Mouse (Mus musculus): ENCODE data around the gene Kng1. TPM values are rescaled to one million over a fixed set of nuclear protein-coding genes. Genes with fewer than 3 reads are reported as not detected.

Gene Kng1
- polyA plus RNA-seq, 1 experiment, result not detected

DNA sequence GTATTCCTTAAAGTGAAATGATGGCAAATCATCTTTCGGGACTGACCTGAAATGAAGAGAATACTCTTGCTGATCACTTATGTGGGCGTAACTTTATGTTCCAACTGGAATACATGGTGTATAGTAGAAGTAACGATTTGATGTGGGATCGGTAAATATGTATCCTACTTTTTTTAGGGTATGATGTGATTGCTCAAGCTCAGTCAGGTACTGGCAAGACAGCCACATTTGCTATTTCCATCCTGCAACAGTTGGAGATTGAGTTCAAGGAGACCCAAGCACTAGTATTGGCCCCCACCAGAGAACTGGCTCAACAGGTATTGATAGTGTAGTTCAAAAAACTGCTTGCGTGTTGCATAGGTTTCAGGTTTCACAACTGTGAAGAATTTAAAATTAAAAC lies 51.3 kb downstream of the Kng1 start:
- peaks cover 51% of the 10 kb centered on the region for H3K36me3 ChIP-seq (ENCODE audit: control insufficient read depth, insufficient read depth)
- peak overlapping the region; percentile 97 for H3K4me2 ChIP-seq (ENCODE audit: low read depth)
- peak; percentile 50 for TF ChIP-seq POLR2AphosphoS2 (IDR thresholded peaks at IDR 0.05; ENCODE audit: insufficient read length, low read depth)
- no peak for TF ChIP-seq CEBPB (IDR thresholded peaks at IDR 0.05; ENCODE audit: insufficient read depth, poor library complexity, severe bottlenecking)

DNA sequence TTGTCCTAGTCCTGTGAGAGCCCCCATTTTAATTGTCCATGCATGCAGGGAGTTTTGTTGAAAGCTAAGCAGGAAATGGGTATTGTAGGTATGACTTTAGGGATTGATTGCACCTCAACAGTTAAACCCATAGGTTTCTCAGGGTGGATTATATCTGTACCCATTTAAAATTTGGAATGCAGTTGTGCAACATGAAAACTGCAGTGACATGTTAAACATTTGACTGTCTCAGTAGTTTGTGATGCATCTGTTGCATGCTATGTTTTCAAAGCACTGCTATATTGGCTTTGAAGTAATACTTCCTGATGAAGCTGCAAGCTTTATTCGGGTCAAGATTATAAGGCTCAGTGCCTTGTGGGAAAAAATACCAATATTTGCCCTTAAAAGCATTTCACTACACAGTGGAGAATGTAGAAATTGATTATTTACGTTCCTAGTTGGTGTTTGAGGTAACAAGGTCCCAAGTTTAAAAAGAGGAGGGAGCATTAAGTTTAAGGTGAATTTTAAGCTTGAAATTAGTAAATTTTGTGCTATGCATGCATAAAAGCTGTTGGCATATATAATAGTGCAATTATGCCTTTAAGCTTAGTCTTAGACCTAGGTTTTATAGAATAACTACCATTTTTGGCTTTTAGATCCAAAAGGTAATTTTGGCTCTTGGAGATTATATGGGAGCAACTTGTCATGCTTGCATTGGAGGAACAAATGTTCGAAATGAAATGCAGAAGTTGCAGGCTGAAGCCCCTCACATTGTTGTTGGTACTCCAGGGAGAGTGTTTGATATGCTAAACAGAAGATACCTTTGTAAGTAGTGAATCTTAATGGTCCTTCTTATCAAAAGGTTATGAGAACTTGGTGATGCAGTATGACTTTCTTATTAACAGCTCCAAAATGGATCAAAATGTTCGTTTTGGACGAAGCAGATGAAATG lies 52.0 kb downstream of the Kng1 start:
- H3K4me2 ChIP-seq (ENCODE audit: low read depth), result peak overlapping the region; percentile 97
- H3K27me3 ChIP-seq (ENCODE audit: control insufficient read depth, insufficient read depth, insufficient read length), result no peaks in the 10 kb centered on the region
- no peak for TF ChIP-seq E2F4 (IDR thresholded peaks at IDR 0.05; ENCODE audit: insufficient read depth)
- no peak for TF ChIP-seq MYOG (IDR thresholded peaks at IDR 0.05; ENCODE audit: control insufficient read depth in 1 of 3, insufficient read depth in 1 of 3, insufficient read length in 2 of 3, low read depth in 2 of 3)
- no peak for TF ChIP-seq REST (IDR thresholded peaks at IDR 0.05; ENCODE audit: insufficient read depth, insufficient read length)
- TF ChIP-seq SRF (IDR thresholded peaks at IDR 0.05; ENCODE audit: control insufficient read depth, insufficient read length, low read depth), result no peak
- 0 out of 2 replicates have a peak, but pooled peaks have one; percentile 22 for TF ChIP-seq CEBPB (IDR thresholded peaks at IDR 0.05; ENCODE audit: insufficient read depth, poor library complexity, severe bottlenecking)
- TF ChIP-seq USF1 (IDR thresholded peaks at IDR 0.05; ENCODE audit: low read depth), result no peak
- H3ac ChIP-seq (ENCODE audit: control insufficient read depth, insufficient read length), result no peak overlapping the region
- H3K4me3 ChIP-seq, result peak overlapping the region; percentile 99
- H3K79me2 ChIP-seq (ENCODE audit: control insufficient read depth, insufficient read depth), result peaks cover 46% of the 10 kb centered on the region
- H3K36me3 ChIP-seq (ENCODE audit: control insufficient read depth, insufficient read depth), result peaks cover 53% of the 10 kb centered on the region

More for the DNA sequence above, 51.3 kb downstream of the Kng1 start:
- H3K27me3 ChIP-seq (ENCODE audit: control insufficient read depth, insufficient read depth, insufficient read length), result no peaks in the 10 kb centered on the region
- peak overlapping the region; percentile 80 for H3ac ChIP-seq (ENCODE audit: control insufficient read depth, insufficient read length)
- peaks cover 46% of the 10 kb centered on the region for H3K79me2 ChIP-seq (ENCODE audit: control insufficient read depth, insufficient read depth)
- H3K4me3 ChIP-seq, result peak overlapping the region; percentile 99

DNA sequence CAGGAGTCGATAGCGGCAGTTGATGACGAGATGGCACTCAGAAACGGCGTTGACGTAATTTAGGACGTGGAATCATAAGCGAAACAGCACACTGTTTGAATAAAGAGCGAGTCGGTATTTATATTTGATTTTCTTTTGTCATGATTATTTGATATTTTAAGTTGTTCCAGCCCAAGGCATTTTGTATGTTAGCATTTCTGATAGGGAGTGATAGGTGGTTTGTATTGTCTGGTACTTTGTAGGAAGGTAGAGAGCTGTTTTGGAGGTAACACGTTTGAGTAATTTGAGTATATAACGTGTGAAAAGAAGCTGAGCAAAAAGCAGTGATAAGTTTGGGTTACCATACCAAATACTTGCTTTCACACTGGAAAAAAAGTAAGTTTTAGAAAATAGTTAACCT lies 54.7 kb downstream of the Kng1 start:
- Histone ChIP-seq H3K4me3 (no peak overlapping the region), H3K79me2 (ENCODE audit: control insufficient read depth, insufficient read depth) (peaks cover 46% of the 10 kb centered on the region), H3K36me3 (ENCODE audit: control insufficient read depth, insufficient read depth) (peaks cover 63% of the 10 kb centered on the region), H3K4me2 (ENCODE audit: low read depth) (no peak overlapping the region), H3ac (ENCODE audit: control insufficient read depth, insufficient read length) (no peak overlapping the region), H3K27me3 (ENCODE audit: control insufficient read depth, insufficient read depth, insufficient read length) (no peaks in the 10 kb centered on the region)
- no peak for TF ChIP-seq TCF12 (IDR thresholded peaks at IDR 0.05; ENCODE audit: insufficient read depth, poor library complexity, severe bottlenecking)
- TF ChIP-seq TCF3 (IDR thresholded peaks at IDR 0.05; ENCODE audit: insufficient read length, low read depth), result no peak
- no peak for TF ChIP-seq CEBPB (IDR thresholded peaks at IDR 0.05; ENCODE audit: insufficient read depth, poor library complexity, severe bottlenecking)
- no peak for TF ChIP-seq SRF (IDR thresholded peaks at IDR 0.05; ENCODE audit: control insufficient read depth, insufficient read length, low read depth)
- TF ChIP-seq MYOD1 (IDR thresholded peaks at IDR 0.05; ENCODE audit: control insufficient read depth in 1 of 3, insufficient read length in 2 of 3, low read depth in 2 of 3), result no peak
- TF ChIP-seq USF1 (IDR thresholded peaks at IDR 0.05; ENCODE audit: low read depth), result no peak
- TF ChIP-seq POLR2A (IDR thresholded peaks at IDR 0.05; ENCODE audit: insufficient read length, low read depth), result no peak
- TF ChIP-seq MYOG (IDR thresholded peaks at IDR 0.05; ENCODE audit: control insufficient read depth in 1 of 3, insufficient read depth in 1 of 3, insufficient read length in 2 of 3, low read depth in 2 of 3), result no peak
- no peak for TF ChIP-seq E2F4 (IDR thresholded peaks at IDR 0.05; ENCODE audit: insufficient read depth)
- TF ChIP-seq REST (IDR thresholded peaks at IDR 0.05; ENCODE audit: insufficient read depth, insufficient read length), result no peak
- TF ChIP-seq POLR2AphosphoS2 (IDR thresholded peaks at IDR 0.05; ENCODE audit: insufficient read length, low read depth), result no peak
- TF ChIP-seq MAX (IDR thresholded peaks at IDR 0.05; ENCODE audit: low read depth), result no peak

DNA sequence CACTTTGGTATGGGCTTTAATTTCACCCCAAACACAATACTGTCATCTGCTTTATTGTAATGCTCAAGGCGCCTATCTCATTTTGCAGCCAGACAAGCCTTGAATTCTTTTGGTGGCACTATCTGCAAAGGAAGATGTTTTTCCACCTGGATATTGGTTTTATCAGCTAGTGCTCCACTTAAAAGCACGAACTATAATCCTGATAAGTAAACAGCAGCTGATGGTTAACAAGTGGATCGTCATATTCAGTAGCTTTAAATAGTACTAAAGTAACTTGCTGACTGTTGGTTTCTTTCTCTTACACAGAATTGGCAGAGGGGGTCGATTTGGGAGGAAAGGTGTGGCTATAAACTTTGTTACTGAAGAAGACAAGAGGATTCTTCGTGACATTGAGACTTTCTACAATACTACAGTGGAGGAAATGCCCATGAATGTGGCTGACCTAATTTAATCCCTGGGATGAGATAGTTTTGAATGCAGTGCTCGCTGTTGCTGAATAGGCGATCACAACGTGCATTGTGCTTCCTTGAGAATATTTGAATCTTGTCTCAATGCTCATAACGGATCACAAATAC lies 55.3 kb downstream of the Kng1 start:
- H3K4me3 ChIP-seq, result no peak overlapping the region
- H3K27me3 ChIP-seq (ENCODE audit: control insufficient read depth, insufficient read depth, insufficient read length), result no peaks in the 10 kb centered on the region
- H3K79me2 ChIP-seq (ENCODE audit: control insufficient read depth, insufficient read depth), result peaks cover 41% of the 10 kb centered on the region
- peaks cover 63% of the 10 kb centered on the region for H3K36me3 ChIP-seq (ENCODE audit: control insufficient read depth, insufficient read depth)
- no peak overlapping the region for H3ac ChIP-seq (ENCODE audit: control insufficient read depth, insufficient read length)
- peak; percentile 23 for TF ChIP-seq POLR2AphosphoS2 (IDR thresholded peaks at IDR 0.05; ENCODE audit: insufficient read length, low read depth)
- no peak for TF ChIP-seq TCF3 (IDR thresholded peaks at IDR 0.05; ENCODE audit: insufficient read length, low read depth)
- no peak overlapping the region for H3K4me2 ChIP-seq (ENCODE audit: low read depth)

DNA sequence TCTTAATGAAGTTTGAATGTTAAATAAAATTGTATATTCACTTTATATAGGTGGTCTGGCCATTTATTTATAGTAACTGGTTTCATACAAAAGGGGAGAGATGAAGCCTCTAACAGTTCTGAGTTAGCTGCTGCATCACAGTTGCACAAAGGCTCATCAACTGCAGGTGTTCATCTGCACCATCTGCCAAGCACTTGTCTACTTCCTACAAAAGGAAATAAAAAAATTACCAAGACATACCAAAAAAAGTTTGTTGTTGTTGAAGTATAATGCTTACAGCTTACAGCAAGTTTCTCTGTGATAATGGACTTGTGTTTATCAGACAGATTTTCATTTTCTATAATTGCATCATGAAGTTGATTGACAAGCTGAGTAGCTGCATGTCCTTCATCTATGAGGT lies 56.2 kb downstream of the Kng1 start:
- no peak overlapping the region for H3K4me3 ChIP-seq
- no peaks in the 10 kb centered on the region for H3K27me3 ChIP-seq (ENCODE audit: control insufficient read depth, insufficient read depth, insufficient read length)
- H3K36me3 ChIP-seq (ENCODE audit: control insufficient read depth, insufficient read depth), result peaks cover 59% of the 10 kb centered on the region
- TF ChIP-seq POLR2AphosphoS2 (IDR thresholded peaks at IDR 0.05; ENCODE audit: insufficient read length, low read depth), result peak; percentile 24
- TF ChIP-seq MAX (IDR thresholded peaks at IDR 0.05; ENCODE audit: low read depth), result no peak
- TF ChIP-seq REST (IDR thresholded peaks at IDR 0.05; ENCODE audit: insufficient read depth, insufficient read length), result no peak
- peak; percentile 7 for TF ChIP-seq POLR2A (IDR thresholded peaks at IDR 0.05; ENCODE audit: insufficient read length, low read depth)
- TF ChIP-seq MYOG (IDR thresholded peaks at IDR 0.05; ENCODE audit: control insufficient read depth in 1 of 3, insufficient read depth in 1 of 3, insufficient read length in 2 of 3, low read depth in 2 of 3), result no peak
- TF ChIP-seq SRF (IDR thresholded peaks at IDR 0.05; ENCODE audit: control insufficient read depth, insufficient read length, low read depth), result no peak
- TF ChIP-seq TCF12 (IDR thresholded peaks at IDR 0.05; ENCODE audit: insufficient read depth, poor library complexity, severe bottlenecking), result no peak
- no peak for TF ChIP-seq TCF3 (IDR thresholded peaks at IDR 0.05; ENCODE audit: insufficient read length, low read depth)
- no peak for TF ChIP-seq CEBPB (IDR thresholded peaks at IDR 0.05; ENCODE audit: insufficient read depth, poor library complexity, severe bottlenecking)
- TF ChIP-seq USF1 (IDR thresholded peaks at IDR 0.05; ENCODE audit: low read depth), result no peak
- no peak for TF ChIP-seq E2F4 (IDR thresholded peaks at IDR 0.05; ENCODE audit: insufficient read depth)
- TF ChIP-seq MYOD1 (IDR thresholded peaks at IDR 0.05; ENCODE audit: control insufficient read depth in 1 of 3, insufficient read length in 2 of 3, low read depth in 2 of 3), result no peak
- H3K4me2 ChIP-seq (ENCODE audit: low read depth), result no peak overlapping the region
- no peak overlapping the region for H3ac ChIP-seq (ENCODE audit: control insufficient read depth, insufficient read length)
- peaks cover 32% of the 10 kb centered on the region for H3K79me2 ChIP-seq (ENCODE audit: control insufficient read depth, insufficient read depth)
